Mouse (Mus musculus): Measurements from ENCODE around the gene Tmc2. TPM values are rescaled to one million over a fixed set of nuclear protein-coding genes. Genes with fewer than 3 reads are reported as not detected.
A peak's percentile ranks its signal among the peaks of the same experiment; 100 is the strongest.

Gene Tmc2
- not detected in 2 replicates for polyA plus RNA-seq (2015; fragmentation: Nextera tagmentation; extraction: Ambion mirVana)

DNA sequence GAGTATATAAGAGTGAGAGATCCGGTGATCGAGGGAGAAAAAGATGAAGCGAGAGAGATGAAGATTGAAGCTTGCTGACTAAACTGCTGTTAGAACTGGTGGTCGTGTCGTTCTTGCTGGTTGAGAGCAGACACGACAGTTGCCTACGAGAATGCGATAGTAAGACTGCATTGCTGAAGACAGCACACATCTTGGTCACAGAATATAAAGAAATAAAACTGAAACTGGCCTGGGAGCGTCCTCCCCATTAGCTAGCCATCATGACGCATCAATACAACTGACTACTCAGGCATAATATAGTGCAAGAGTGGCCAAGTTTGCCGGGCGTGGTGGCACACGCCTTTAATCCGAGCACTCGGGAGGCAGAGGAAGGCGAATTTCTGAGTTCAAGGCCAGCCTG lies at the start of gene Tmc2:
TSS of gene Tmc2 (plus strand) at position 301 of the 400 bp plus-strand sequence.
- no peak within 1 kb of the TSS for H3K9ac ChIP-seq (ENCODE audit: low read depth, low read length)
- 95% methylated on average over 16 of the region's 16 CpGs for WGBS

DNA sequence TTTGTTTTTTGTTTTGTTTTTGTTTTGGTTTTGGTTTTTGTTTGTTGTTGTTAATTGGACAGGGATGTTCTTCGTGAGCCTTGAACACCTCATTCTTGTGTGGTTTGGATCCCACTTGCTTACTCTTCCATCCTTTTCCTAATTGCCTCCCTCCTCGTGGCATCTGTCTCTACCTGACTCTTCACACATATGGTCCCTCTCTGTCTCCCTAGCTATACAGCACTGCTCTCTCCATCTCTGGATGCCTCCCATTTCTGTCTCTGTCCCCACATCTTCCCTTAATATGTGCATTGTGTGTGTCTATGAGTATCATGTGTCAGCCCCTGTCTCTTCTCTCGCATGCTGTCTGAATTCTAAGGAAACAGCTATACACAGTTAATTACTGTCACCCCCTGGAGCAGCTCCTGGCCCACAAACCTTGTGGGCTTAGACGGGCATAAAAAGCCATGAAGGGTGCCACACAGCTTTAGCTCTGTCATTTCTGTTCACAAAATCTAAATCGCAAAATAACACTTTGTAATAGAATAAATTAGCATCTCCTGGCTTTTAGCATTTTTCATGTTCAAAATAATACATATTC lies 48.8 kb upstream of the Tmc2 start:
- ATAC-seq, result no peak
- H3K4me3 ChIP-seq (ENCODE audit: low read length), result no peak overlapping the region
- H3K36me3 ChIP-seq (ENCODE audit: control insufficient read depth, insufficient read depth, low read length), result no peaks in the 10 kb centered on the region
- no peaks in the 10 kb centered on the region for H3K9me3 ChIP-seq (ENCODE audit: control insufficient read depth, low read length)
- no peak overlapping the region for H3K27ac ChIP-seq (ENCODE audit: low read depth, low read length)
- no peak overlapping the region for H3K9ac ChIP-seq (ENCODE audit: low read depth, low read length)
- WGBS, result 70% methylated on average over 5 of the region's 5 CpGs
- no peaks in the 10 kb centered on the region for H3K4me1 ChIP-seq (ENCODE audit: control insufficient read depth, insufficient read depth, low read depth, low read length)
- H3K4me2 ChIP-seq (ENCODE audit: low read length), result no peak overlapping the region
- H3K27me3 ChIP-seq (replicated peaks; ENCODE audit: control insufficient read depth, insufficient read depth, low read length), result no peaks in the 10 kb centered on the region

More for the DNA sequence above, at the start of gene Tmc2:
- Histone ChIP-seq H3K4me3 (ENCODE audit: low read length) (no peak within 1 kb of the TSS), H3K27ac (ENCODE audit: low read depth, low read length) (no peak within 1 kb of the TSS), H3K9me3 (ENCODE audit: control insufficient read depth, low read length) (peaks cover under 1% of the 10 kb centered on the region; the same call in 1 of the 2 replicates), H3K36me3 (ENCODE audit: control insufficient read depth, insufficient read depth, low read length) (no peaks in the 10 kb centered on the region), H3K4me2 (ENCODE audit: low read length) (no peak within 1 kb of the TSS), H3K27me3 (replicated peaks; ENCODE audit: control insufficient read depth, insufficient read depth, low read length) (no peaks in the 10 kb centered on the region), H3K4me1 (ENCODE audit: control insufficient read depth, insufficient read depth, low read depth, low read length) (no peaks in the 10 kb centered on the region)
- ATAC-seq, result no peak

DNA sequence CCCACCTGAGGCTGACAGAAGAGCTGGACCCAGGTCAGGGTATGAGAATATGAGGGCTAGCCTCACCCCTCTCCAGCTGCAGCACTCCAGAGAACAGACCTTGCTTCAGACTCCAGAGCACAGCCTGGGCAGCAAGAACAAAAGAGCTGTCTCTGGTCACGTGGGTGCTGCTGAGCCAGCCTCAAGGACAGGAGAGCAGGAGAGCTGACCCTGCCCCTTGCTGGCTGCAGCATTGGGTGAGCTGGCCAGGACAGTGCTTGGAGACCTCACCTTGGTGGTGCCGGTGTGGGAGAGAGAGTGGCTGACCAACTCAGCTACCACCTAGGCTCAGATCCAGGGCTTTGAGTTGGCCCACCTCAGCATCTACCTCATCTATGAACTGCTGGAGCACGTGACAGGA lies 39.8 kb upstream of the Tmc2 start:
- Histone ChIP-seq H3K9me3 (ENCODE audit: control insufficient read depth, low read length) (no peaks in the 10 kb centered on the region), H3K4me3 (ENCODE audit: low read length) (no peak overlapping the region), H3K27me3 (replicated peaks; ENCODE audit: control insufficient read depth, insufficient read depth, low read length) (no peaks in the 10 kb centered on the region), H3K27ac (ENCODE audit: low read depth, low read length) (no peak overlapping the region), H3K36me3 (ENCODE audit: control insufficient read depth, insufficient read depth, low read length) (no peaks in the 10 kb centered on the region), H3K4me2 (ENCODE audit: low read length) (no peak overlapping the region), H3K9ac (ENCODE audit: low read depth, low read length) (no peak overlapping the region), H3K4me1 (ENCODE audit: control insufficient read depth, insufficient read depth, low read depth, low read length) (no peaks in the 10 kb centered on the region)
- no peak for ATAC-seq
- 84% methylated on average over 3 of the region's 3 CpGs for WGBS

DNA sequence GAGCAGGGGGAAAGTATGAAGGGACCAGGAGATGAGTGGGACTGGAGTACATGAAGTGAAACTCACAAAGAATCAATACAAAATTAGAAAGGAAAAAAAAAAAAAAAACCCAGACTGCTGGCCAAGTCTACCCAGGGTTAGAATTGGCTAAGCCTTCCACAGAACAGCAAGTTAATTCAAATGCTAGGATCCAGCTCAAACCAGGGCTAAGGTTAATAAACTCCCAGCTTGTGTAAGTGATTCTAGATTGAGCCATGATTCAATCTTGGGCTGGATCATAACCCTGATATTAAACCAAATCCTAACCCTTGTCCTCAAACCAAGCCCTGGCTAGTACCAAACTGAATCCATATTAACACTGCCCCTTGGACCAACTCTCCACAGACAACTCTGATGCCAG lies 39.1 kb upstream of the Tmc2 start:
- H3K9ac ChIP-seq (ENCODE audit: low read depth, low read length), result no peak overlapping the region
- no peaks in the 10 kb centered on the region for H3K27me3 ChIP-seq (replicated peaks; ENCODE audit: control insufficient read depth, insufficient read depth, low read length)
- no peak overlapping the region for H3K27ac ChIP-seq (ENCODE audit: low read depth, low read length)
- no peaks in the 10 kb centered on the region for H3K36me3 ChIP-seq (ENCODE audit: control insufficient read depth, insufficient read depth, low read length)
- H3K4me3 ChIP-seq (ENCODE audit: low read length), result no peak overlapping the region
- H3K9me3 ChIP-seq (ENCODE audit: control insufficient read depth, low read length), result no peaks in the 10 kb centered on the region
- H3K4me1 ChIP-seq (ENCODE audit: control insufficient read depth, insufficient read depth, low read depth, low read length), result no peaks in the 10 kb centered on the region
- no peak for ATAC-seq
- H3K4me2 ChIP-seq (ENCODE audit: low read length), result no peak overlapping the region

DNA sequence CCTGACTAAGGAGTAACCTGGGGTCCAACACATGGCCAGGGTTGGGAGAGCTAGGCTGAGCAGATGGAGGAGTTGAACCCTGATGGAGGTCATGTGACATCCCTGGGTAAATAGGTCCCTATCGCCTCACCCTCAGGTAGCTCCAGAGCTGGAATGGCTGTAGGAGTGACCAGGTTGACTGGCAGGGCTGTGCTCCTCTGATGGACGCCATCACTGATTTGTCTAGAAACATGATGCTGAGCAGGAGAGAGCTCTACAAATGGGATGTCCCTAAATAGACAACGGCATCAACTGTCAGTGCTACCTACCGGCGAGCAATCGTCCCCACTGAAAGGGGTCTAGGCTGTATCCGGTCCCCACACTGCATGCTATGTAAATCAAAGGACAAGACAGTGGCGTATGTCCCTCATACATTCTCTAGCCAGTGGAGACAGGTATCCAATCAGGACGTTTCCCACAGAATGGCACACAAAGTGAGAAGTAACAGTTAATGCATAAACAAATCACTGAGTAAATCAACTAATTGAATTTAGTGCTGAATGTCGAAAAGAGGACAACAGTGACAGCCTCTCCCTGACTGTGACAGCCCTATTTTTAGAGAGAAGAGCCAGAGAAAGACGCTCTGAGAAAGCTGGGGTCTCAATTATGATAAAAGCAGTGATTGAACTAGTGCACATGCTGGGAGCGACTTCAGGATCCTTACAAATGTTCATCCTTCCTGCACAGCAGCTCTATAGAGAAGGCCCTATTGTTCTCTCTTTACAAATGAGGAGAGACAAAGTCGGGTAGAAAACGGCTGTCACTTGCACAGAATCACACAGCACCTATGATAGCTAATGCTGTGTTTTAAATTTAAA lies 37.5 kb upstream of the Tmc2 start:
- ATAC-seq, result no peak
- Histone ChIP-seq H3K4me3 (ENCODE audit: low read length) (no peak overlapping the region), H3K4me1 (ENCODE audit: control insufficient read depth, insufficient read depth, low read depth, low read length) (no peaks in the 10 kb centered on the region), H3K4me2 (ENCODE audit: low read length) (no peak overlapping the region), H3K36me3 (ENCODE audit: control insufficient read depth, insufficient read depth, low read length) (no peaks in the 10 kb centered on the region), H3K27me3 (replicated peaks; ENCODE audit: control insufficient read depth, insufficient read depth, low read length) (no peaks in the 10 kb centered on the region), H3K9ac (ENCODE audit: low read depth, low read length) (no peak overlapping the region), H3K9me3 (ENCODE audit: control insufficient read depth, low read length) (no peaks in the 10 kb centered on the region), H3K27ac (ENCODE audit: low read depth, low read length) (no peak overlapping the region)
- WGBS, result 47% methylated on average over 14 of the region's 14 CpGs

DNA sequence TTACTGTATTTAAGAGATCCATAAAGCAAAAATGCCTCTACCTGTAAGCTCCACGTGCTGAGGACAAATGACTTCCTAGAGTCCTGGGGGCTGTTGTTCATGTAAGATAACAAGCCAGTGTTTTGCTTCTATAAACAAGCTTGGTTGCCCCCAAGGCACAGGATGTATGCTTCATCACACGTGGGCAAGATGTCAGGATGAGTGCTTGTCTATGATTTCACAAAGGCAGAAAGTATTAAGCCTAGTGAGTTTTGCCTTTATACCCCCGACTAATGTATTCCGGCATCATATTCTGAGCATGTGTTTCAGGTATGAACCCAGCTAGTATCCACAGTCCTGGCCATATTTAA lies 36.9 kb upstream of the Tmc2 start:
- Histone ChIP-seq H3K36me3 (ENCODE audit: control insufficient read depth, insufficient read depth, low read length) (no peaks in the 10 kb centered on the region), H3K4me1 (ENCODE audit: control insufficient read depth, insufficient read depth, low read depth, low read length) (no peaks in the 10 kb centered on the region), H3K27ac (ENCODE audit: low read depth, low read length) (no peak overlapping the region), H3K27me3 (replicated peaks; ENCODE audit: control insufficient read depth, insufficient read depth, low read length) (no peaks in the 10 kb centered on the region), H3K9me3 (ENCODE audit: control insufficient read depth, low read length) (no peaks in the 10 kb centered on the region), H3K9ac (ENCODE audit: low read depth, low read length) (no peak overlapping the region), H3K4me3 (ENCODE audit: low read length) (no peak overlapping the region), H3K4me2 (ENCODE audit: low read length) (no peak overlapping the region)
- no peak for ATAC-seq
- WGBS, result 46% methylated on average over 4 of the region's 4 CpGs

DNA sequence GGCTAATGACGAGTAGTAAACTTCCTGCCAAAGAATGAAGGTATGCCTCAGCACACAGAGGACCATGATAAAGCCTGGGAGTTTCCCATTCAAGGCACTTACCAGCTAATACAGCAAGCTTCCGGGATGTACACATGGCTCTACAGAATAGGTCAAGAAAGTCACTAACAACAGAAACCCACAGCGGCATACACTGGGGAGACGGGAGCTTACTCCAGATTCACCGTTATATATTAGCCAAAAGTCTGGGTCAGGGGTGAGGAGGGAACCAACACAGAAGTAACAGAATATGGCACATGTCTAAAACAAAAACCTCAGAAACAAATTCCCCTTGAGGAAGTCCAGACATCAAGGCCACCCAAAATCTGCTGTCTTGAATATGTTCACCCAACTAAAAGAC lies 32.3 kb upstream of the Tmc2 start:
- no peak overlapping the region for H3K4me2 ChIP-seq (ENCODE audit: low read length)
- H3K27me3 ChIP-seq (replicated peaks; ENCODE audit: control insufficient read depth, insufficient read depth, low read length), result no peaks in the 10 kb centered on the region
- no peak overlapping the region for H3K9ac ChIP-seq (ENCODE audit: low read depth, low read length)
- peaks cover 4% of the 10 kb centered on the region; the same call in 1 of the 2 replicates for H3K4me1 ChIP-seq (ENCODE audit: control insufficient read depth, insufficient read depth, low read depth, low read length)
- H3K36me3 ChIP-seq (ENCODE audit: control insufficient read depth, insufficient read depth, low read length), result no peaks in the 10 kb centered on the region
- no peaks in the 10 kb centered on the region for H3K9me3 ChIP-seq (ENCODE audit: control insufficient read depth, low read length)
- 84% methylated on average over 5 of the region's 5 CpGs for WGBS
- no peak for ATAC-seq
- no peak overlapping the region for H3K4me3 ChIP-seq (ENCODE audit: low read length)
- H3K27ac ChIP-seq (ENCODE audit: low read depth, low read length), result no peak overlapping the region

DNA sequence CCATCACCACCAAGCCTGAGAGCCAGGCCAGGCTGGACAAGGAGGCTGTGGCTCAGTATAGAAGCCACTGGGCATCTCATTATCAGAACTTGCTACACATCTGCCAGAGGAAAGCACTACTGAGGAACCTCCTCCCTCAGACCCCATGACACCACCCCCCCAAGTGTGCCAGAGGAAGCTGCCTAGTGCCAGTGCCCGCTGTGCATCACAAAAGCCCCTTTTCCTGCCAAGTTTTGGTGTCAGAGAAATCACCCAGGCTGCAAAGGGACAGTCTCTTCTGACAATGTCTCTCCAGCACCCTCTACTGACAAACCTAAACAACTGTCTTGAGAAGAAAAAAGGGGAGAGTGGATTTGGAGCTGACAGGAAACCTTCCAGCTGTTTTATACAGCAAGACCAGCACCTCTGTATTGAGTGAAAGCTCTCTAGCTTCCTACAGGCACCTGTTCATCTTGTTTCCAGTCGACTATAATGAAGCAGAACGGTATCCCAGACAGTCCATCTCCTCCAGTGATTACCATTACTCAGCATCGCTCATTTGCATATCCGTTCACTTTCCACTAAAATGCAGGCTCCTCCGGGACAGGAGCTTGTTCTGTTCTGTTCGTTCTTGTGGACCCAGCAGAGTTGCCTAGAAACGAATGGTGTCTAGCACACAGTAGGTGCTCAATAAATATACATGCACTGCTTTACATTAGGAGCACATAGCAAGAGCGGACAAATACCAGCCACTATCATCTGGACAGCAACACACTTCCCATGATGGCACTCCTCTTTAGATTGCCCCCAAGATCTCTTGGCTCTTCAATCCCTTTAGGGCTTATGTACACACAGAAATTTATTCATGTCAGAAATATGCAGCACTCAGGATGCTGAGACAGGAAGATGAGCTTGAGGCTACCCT lies 28.4 kb upstream of the Tmc2 start:
- H3K9me3 ChIP-seq (ENCODE audit: control insufficient read depth, low read length), result no peaks in the 10 kb centered on the region
- H3K27me3 ChIP-seq (replicated peaks; ENCODE audit: control insufficient read depth, insufficient read depth, low read length), result no peaks in the 10 kb centered on the region
- no peak overlapping the region for H3K4me2 ChIP-seq (ENCODE audit: low read length)
- WGBS, result 45% methylated on average over 9 of the region's 9 CpGs
- peaks cover 14% of the 10 kb centered on the region for H3K36me3 ChIP-seq (ENCODE audit: control insufficient read depth, insufficient read depth, low read length)
- ATAC-seq, result peak; percentile 84
- H3K4me3 ChIP-seq (ENCODE audit: low read length), result no peak overlapping the region
- H3K9ac ChIP-seq (ENCODE audit: low read depth, low read length), result no peak overlapping the region
- peaks cover 4% of the 10 kb centered on the region; the same call in 1 of the 2 replicates for H3K4me1 ChIP-seq (ENCODE audit: control insufficient read depth, insufficient read depth, low read depth, low read length)
- H3K27ac ChIP-seq (ENCODE audit: low read depth, low read length), result peak overlapping the region; percentile 39; the same call in 1 of the 2 replicates

DNA sequence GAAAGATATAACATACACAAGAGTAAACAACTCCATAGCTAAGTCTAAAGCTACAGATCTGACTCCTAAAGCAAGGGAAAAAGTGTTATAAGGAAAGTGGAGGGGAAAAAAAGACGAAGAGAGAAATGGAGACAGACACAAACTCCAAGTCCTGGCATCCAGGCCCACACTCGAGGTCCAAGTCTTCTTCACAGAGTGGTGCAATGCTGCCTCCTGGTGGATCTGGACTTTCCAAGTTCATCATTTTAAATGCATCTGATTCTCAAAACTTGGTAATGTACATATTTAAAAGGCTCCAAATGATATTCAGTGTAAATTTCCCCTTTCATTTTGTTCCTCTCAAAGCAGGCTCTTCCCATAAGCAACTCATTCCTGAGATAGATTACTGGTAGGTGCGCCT lies 27.1 kb upstream of the Tmc2 start:
- H3K4me2 ChIP-seq (ENCODE audit: low read length), result no peak overlapping the region
- H3K9ac ChIP-seq (ENCODE audit: low read depth, low read length), result no peak overlapping the region
- H3K27ac ChIP-seq (ENCODE audit: low read depth, low read length), result no peak overlapping the region
- H3K4me1 ChIP-seq (ENCODE audit: control insufficient read depth, insufficient read depth, low read depth, low read length), result peaks cover 4% of the 10 kb centered on the region; the same call in 1 of the 2 replicates
- no peaks in the 10 kb centered on the region for H3K27me3 ChIP-seq (replicated peaks; ENCODE audit: control insufficient read depth, insufficient read depth, low read length)
- no peak overlapping the region for H3K4me3 ChIP-seq (ENCODE audit: low read length)
- WGBS, result 52% methylated on average over 3 of the region's 3 CpGs
- peaks cover 26% of the 10 kb centered on the region for H3K36me3 ChIP-seq (ENCODE audit: control insufficient read depth, insufficient read depth, low read length)
- ATAC-seq, result no peak
- no peaks in the 10 kb centered on the region for H3K9me3 ChIP-seq (ENCODE audit: control insufficient read depth, low read length)

All from hindbrain, embryonic 16.5 days (tissue).